Mouse (Mus musculus): ENCODE data around the gene Gm13278.
"Not testable (repeated sequence)": the region's sequence is repeated elsewhere in the genome, so short reads cannot be mapped to it uniquely, and the experiment has no call there.

DNA sequence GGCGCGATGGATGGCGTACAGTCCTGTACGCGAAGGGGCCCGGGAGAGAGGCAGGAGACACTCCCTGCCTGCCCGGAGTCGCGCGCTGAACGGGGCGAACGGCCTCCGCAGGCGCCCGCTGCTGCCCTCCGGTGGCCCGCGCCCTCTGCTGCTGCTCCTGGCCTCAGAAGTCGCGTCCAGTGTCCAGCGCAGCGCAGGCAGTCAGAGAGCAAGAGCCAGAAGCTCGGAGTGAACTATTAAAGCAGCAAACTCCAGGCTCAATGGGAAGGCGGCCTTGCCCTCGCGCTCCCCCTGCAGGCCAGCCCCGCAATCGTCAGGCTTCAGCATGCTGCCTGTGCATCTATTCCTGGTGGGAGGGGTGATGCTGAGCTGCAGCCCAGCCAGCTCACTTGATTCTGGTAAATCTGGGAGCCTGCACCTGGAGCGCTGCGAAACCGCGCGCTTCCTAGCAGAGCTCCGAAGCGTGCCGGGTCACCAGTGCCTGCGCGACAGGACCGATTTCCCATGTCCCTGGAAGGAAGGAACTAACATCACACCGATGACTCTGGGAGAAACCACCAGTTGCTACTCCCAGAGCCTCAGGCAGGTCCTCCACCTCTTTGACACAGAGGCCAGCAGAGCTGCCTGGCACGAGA is 27.8 kb upstream of the Gm13278 start:
- not testable (repeated sequence) for TF ChIP-seq CTCF (IDR thresholded peaks at IDR 0.05; ENCODE audit: extremely low read depth, insufficient read depth, insufficient read length, insufficient replicate concordance); POLR2A (IDR thresholded peaks at IDR 0.05; ENCODE audit: low read depth, low read length)

All from spleen, adult 2 months (tissue).